Mouse (Mus musculus): ENCODE measurements around the gene Tent5a.

Tent5a gene

GRCm38 (mm10) chr9:85316122-85316521, 11.0 kb downstream of the Tent5a start:
- DNase-seq (ENCODE audit: low read depth, low spot score), result no peak

- no peak for DNase-seq (ENCODE audit: low read depth, low spot score)
Observed at GRCm38 (mm10) chr9:85312473-85312872, 14.7 kb downstream of the Tent5a start, which contains the start of gene Gm11114. Gene Gm11114, plus strand, starts transcription at chr9:85312773.

- DNase-seq (ENCODE audit: low read depth, low spot score), result no peak
Observed at GRCm38 (mm10) chr9:85303378-85303777, 23.8 kb downstream of the Tent5a start.

- no peak for DNase-seq (ENCODE audit: low read depth, low spot score)
Observed at GRCm38 (mm10) chr9:85302849-85303248, 24.3 kb downstream of the Tent5a start.

GRCm38 (mm10) chr9:85274114-85274513, 53.0 kb downstream of the Tent5a start:
- DNase-seq (ENCODE audit: low read depth, low spot score), result no peak

Data from forelimb bud, embryonic 11.5 days (tissue).